Mouse (Mus musculus) retina, postnatal 7 days (tissue): ENCODE data around the gene Acpp.

Source experiments
- DNase-seq: peaks from one replicate; pipeline ENCODE4 v3.0.0-alpha.2; 2012; ENCODE audit warnings: low read depth, low spot score

Gene Acpp

DNA sequence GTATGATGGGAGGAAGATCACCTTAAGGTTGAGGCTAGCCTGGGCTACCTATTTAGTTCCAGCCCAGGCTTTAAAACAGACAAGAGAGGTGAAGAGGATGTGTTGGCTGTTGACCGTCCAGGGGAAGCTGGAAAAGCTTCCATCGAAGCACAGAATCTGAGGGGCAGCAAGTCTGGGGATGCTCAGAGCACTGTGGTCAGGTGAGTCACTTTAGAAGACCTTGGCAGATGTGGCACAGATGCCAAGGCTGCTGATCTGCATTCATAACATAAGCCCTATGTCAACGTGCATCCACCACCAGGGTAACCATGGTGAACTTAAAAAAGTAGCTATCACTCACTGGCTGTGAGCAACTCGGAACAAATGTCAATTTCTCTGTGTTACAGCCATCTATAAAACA lies 85.9 kb downstream of the Acpp start:
- DNase-seq = no peak

DNA sequence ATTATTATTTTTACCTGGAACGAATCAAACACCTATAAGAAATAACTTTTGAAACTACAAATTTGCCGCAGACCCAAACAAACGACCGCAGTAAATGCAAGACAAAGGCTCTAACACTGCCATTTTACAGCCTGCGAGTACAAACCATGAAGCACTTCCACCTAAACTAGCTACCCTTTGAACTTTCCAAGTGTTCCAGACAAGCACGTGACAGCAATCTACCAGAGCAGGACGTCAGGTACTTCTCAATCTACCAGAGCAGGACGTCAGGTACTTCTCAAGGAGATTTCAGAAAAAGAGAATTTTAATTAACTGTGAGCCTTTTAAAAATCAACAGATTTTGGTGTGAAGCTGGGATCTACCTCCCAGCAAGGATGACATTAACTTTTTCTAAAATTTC lies 86.4 kb downstream of the Acpp start:
- no peak for DNase-seq

DNA sequence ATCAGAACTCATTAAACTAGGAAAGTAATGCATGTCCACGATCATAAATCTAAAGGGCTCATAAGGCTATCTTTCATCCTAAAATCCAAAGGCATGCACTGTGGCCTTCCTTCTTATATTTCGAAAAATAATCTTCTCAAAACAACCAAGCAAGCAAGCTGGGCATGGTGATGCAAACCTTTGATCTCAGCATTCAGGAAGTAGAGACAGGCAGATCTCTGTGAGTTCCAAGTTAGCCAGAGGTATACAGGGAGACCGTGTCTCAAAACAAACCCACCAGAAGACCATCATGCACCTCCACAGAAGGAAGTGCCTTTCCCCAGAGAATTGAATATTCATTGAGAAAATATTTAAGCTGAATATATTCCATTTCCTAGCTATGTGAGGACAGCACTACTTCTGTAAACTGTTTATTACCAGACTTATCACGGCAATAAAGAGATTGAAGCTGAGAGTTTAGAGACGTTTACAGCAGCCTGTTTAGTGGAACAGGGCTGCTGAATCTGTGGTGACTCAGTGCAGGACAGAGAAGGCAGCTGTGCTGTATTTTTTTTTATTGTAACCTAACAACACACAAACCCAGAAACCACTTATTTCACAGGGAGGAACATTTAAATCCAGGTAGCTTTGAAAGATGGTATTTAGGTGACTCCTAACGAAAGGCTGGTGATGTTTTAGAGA lies 90.1 kb downstream of the Acpp start:
- no peak for DNase-seq

DNA sequence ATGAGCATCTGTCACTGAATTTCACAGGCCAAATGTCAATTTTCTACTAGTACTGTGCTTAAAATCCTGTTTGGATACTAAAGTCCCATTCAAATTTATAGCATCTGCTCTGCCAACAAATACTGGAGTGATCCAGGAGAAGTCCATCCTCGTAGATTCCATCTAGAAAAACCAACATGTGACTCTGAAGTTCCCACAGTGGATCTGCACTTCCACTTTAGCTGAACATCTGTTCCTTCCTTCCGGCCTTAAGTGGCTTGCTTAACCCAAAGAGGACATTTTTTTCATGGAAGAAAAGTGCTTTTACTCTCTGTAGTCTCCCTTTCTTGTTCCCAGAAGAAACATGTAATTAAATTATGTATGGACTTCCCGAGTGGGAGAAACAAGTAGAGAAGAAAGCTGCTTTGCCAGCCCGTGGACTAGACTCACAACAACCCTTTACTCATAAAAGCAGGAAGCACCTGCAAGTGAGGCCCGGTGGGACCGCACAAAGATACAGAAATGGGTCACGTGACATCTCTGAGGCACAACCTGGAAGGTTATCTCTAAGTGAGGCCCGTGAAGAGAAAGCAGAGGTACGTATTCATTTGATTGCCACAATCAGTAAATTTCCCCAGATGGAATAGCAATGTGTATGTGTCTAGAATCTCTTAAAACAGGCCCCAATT lies 93.6 kb downstream of the Acpp start:
- DNase-seq = no peak

DNA sequence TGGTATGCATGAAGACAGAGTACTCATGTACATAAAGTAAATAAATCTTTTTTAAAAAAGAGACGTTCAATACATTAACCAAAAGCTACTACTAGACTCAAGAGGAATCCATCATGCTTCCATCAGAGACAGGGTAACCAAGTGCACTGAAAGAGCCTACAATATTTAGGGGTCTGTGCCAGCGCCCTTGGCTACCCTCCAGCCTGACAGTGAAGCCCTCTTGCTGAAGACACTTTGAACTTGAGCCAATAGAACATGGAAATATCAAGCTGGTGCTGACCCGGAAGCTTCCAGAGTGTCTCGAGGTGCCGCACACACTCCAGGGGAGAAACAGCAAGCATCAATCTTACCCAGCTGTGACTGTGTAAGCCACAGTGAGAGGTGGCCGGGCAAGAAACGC lies 97.4 kb downstream of the Acpp start:
- no peak for DNase-seq

DNA sequence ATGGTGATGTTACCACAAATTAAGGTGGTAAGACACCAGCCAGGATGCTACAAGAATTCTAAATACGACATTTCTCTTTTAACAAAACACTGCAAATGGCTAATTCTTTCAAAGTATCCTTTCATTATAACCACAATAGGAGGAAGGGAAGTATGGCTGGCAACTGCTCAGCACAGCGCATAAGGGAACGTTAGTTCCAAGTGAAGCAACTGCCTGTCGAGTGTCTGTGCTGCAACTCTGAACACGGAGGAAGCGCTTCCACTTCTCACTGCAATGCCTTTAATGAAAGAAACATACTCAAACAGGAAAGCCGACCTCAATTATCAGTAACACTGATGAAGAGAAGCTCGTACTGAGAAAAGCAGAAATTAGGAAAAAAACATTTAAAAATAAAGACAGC lies 98.5 kb downstream of the Acpp start:
- DNase-seq = no peak
